Mouse (Mus musculus) lung, adult 2 months (tissue): ENCODE measurements around the gene Ttll4.

Experiments
- CTCF ChIP-seq: fragments of 200-500 bp; IDR thresholded peaks from 2 replicates; pipeline ENCODE4 v1.5.1; 2011; ENCODE audit warnings: mild to moderate bottlenecking, low read length, control low read depth; ENCODE audit not compliant: insufficient read depth
- POLR2A ChIP-seq: fragments of 200-500 bp; IDR thresholded peaks from 2 replicates; pipeline ENCODE4 v1.6.1; 2011; ENCODE audit warnings: low read depth, mild to moderate bottlenecking, control low read depth, low read length, borderline replicate concordance; ENCODE audit errors: extremely low read depth

DNA sequence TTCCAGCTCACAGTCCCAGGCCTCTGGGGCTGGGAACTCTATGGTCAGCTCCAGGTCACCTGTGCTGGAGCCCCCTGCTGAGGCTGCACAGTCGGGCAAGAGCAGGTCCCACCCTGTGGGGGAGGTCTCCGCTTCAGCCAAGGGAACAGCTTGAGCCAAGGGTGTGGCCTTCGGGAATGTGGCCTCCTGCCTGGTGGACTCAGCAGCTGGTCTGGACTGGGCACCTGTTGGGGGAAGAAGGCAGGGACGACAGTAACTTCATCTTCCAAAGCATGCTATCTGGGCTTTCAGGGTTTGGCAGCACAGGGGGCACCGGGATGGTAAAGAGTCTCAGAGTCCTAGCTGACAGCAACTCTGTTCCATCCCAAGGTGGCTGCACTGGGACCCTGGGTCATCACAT, 85.8 kb downstream of the Ttll4 start:
- TF ChIP-seq POLR2A (no peak), CTCF (no peak)
